Mouse (Mus musculus) C2C12 (cell line): Measurements from ENCODE around the gene Tmem198. TPM values are rescaled to one million over a fixed set of nuclear protein-coding genes. Genes with fewer than 3 reads are reported as not detected.

ENCODE experiments used
- H3K27me3 ChIP-seq: one replicate; pipeline ENCODE4 v1.6.1; 2011; ENCODE audit not compliant: control insufficient read depth, insufficient read depth, insufficient read length
- H3K36me3 ChIP-seq: one replicate; pipeline ENCODE4 v1.6.1; 2011; ENCODE audit not compliant: control insufficient read depth, insufficient read depth
- H3K4me3 ChIP-seq: one replicate; pipeline ENCODE4 v1.5.1; 2011; ENCODE audit warnings: mild to moderate bottlenecking, control low read depth; ENCODE audit not compliant: poor library complexity, insufficient read depth, severe bottlenecking
- H3K79me2 ChIP-seq: one replicate; pipeline ENCODE4 v1.6.1; 2011; ENCODE audit not compliant: control insufficient read depth, insufficient read depth
- H3K79me3 ChIP-seq: one replicate; pipeline ENCODE4 v1.6.1; 2011; ENCODE audit warnings: low read depth, control low read depth
- H3ac ChIP-seq: one replicate; pipeline ENCODE3; 2011; ENCODE audit warnings: low read depth; ENCODE audit not compliant: control insufficient read depth, insufficient read length
- CEBPB ChIP-seq: IDR thresholded peaks from one replicate; pipeline ENCODE4 v1.6.1; 2011; ENCODE audit warnings: low read depth, mild to moderate bottlenecking, control low read depth, moderate library complexity
- CTCF ChIP-seq: IDR thresholded peaks from one replicate; pipeline ENCODE4 v1.5.1; 2011; ENCODE audit not compliant: control insufficient read depth, insufficient read depth, insufficient read length
- FOSL1 ChIP-seq: IDR thresholded peaks from one replicate; pipeline ENCODE4 v1.8.0; 2011; ENCODE audit warnings: mild to moderate bottlenecking, low read length; ENCODE audit not compliant: poor library complexity, insufficient read depth, severe bottlenecking
- MAX ChIP-seq: IDR thresholded peaks from one replicate; pipeline ENCODE4 v1.6.1; 2011; ENCODE audit warnings: mild to moderate bottlenecking, control low read depth
- MYOD1 ChIP-seq: IDR thresholded peaks from one replicate; pipeline ENCODE4 v1.6.1; 2011; ENCODE audit warnings: low read depth; ENCODE audit not compliant: control insufficient read depth, insufficient read length
- MYOG ChIP-seq: IDR thresholded peaks from one replicate; pipeline ENCODE4 v1.6.1; 2011; ENCODE audit not compliant: control insufficient read depth, insufficient read length; ENCODE audit errors: extremely low read depth
- USF1 ChIP-seq: IDR thresholded peaks from one replicate; pipeline ENCODE4 v1.6.1; 2011; ENCODE audit warnings: low read depth, mild to moderate bottlenecking, control low read depth, moderate library complexity
- polyA plus RNA-seq: library from polyadenylated mRNA; unstranded; fragments of >200 nt; fragmentation: generic; extraction: Trizol; gene quantifications from one replicate; pipeline ENCODE4 v1.2.1, GENCODE M21; 2012; ENCODE audit warnings: missing spikeins

The Tmem198 gene
- polyA plus RNA-seq, 1 experiment = 0.70 TPM

DNA sequence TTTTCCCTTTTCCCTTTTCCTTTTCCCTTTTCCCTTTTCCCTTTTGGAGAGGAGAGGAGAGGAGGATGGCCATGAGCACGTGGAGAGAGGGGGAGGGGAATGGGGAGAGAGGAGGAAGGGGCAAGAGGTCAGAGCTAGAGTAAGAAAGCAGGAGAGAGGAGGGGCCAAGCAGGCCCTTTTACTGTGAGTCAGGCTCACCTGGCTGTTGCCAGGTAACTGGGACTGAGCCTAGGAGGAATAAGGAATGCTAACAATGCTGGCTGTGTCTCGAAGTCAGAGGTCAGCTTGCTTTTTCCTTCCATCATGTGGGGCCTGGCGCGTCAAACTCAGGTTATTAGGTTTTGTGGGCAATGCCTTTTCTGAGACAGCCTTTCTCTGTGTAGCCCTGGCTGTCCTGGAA, 38.7 kb downstream of the Tmem198 start:
- Histone ChIP-seq H3K36me3 (no peaks in the 10 kb centered on the region), H3K27me3 (peaks cover 6% of the 10 kb centered on the region), H3K79me3 (peaks cover 4% of the 10 kb centered on the region), H3ac (no peak overlapping the region), H3K79me2 (peaks cover 9% of the 10 kb centered on the region), H3K4me3 (no peak overlapping the region)
- TF ChIP-seq MAX (no peak), CTCF (no peak), FOSL1 (no peak), MYOG (no peak), USF1 (no peak), MYOD1 (no peak), CEBPB (no peak)

DNA sequence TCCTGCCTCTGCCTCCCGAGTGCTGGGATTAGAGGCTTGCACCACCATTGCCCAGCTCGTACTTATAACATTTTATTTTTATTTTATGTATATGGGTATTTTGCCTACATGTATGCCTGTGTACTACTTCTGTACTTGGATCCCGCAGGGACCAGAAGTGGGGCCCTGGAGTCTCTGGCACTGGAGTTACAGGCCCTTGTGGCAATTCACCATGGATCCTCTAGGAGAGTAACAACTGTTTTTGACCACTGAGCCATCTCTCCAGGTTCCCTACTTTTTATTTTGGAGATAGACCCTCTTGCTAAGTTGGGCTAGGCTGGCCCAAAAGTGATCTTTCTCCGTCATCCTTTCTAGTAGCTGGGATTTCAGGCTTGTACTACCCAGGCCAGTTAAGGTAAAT, 39.1 kb downstream of the Tmem198 start:
- Histone ChIP-seq H3K79me2 (peaks cover 12% of the 10 kb centered on the region), H3K36me3 (no peaks in the 10 kb centered on the region), H3ac (no peak overlapping the region), H3K79me3 (peaks cover 4% of the 10 kb centered on the region), H3K27me3 (peaks cover 6% of the 10 kb centered on the region), H3K4me3 (no peak overlapping the region)
- TF ChIP-seq CTCF (no peak), MYOG (no peak), MAX (no peak), MYOD1 (no peak), FOSL1 (no peak), USF1 (no peak), CEBPB (no peak)

DNA sequence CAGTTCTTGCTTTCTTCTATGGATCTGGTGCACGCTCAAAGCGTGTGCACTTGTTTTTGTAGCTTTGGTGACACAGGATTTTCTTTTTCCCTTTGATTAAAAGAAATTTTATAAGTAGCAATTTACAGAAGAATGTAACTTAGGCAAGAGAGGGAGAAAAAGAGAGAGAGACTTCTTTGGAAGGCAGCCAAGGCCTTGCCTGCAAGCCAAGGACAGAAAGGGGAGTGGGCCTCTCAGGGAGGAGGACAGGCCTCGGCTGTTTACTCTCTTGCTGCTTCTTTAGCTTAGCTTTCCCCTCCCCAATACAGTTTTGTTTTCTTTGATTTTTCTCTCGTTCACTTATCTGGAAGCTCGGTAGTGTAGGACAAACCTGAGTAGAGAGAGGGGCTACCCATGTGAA, 40.2 kb downstream of the Tmem198 start:
- H3K4me3 ChIP-seq = no peak overlapping the region

DNA sequence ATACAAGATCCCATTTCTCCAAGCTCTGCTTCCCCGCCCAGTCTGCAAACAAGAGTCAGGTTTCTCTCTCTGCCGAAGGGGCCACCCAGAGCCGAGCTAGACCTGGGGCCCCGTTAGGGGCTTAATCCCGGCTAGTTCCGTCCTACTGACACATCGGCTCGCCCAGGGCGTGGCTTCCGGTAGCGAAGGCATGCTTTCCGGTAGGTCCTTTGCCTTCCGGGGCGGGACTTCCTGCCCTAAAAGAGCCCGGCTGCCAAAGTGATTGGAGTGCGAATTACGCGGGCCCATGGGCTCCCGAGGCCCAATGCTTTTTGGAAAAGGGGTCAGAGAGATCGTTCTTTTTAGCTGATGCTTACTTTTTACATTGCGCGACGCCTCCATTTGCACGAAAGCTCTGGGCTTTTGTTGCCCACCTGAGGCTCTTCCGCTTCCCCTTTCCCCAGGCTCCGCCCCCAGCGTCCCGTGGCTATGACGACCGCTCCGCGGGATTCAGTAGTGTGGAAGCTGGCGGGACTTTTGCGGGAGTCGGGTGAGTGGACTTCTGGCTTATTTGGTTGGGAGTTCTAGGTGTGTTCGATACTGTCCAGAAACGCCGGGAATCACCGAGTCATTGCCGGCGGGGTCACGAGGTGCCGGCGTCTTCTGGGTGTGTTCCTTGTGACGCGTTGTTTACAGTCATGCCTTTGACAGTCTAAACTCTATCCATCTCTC, 42.1 kb downstream of the Tmem198 start, which contains the start of gene Stk11ip:
Stk11ip (plus strand) TSS at position 209 of the 711 bp plus-strand sequence.
- Histone ChIP-seq H3K79me3 (peaks cover 4% of the 10 kb centered on the region), H3K36me3 (peaks cover 6% of the 10 kb centered on the region), H3K27me3 (peaks cover 3% of the 10 kb centered on the region), H3K79me2 (peaks cover 12% of the 10 kb centered on the region), H3ac (peak within 1 kb of the TSS; percentile 85), H3K4me3 (peak within 1 kb of the TSS; percentile 55)
- TF ChIP-seq USF1 (peak; percentile 60), MAX (peak; percentile 49), CEBPB (no peak)

More for the DNA sequence above, 40.2 kb downstream of the Tmem198 start:
- H3ac ChIP-seq = no peak overlapping the region
- peaks cover 12% of the 10 kb centered on the region for H3K79me2 ChIP-seq
- no peaks in the 10 kb centered on the region for H3K36me3 ChIP-seq
- peaks cover 3% of the 10 kb centered on the region for H3K27me3 ChIP-seq
- no peak for TF ChIP-seq MYOD1
- TF ChIP-seq CTCF = no peak
- TF ChIP-seq FOSL1 = no peak
- no peak for TF ChIP-seq MYOG
- TF ChIP-seq USF1 = no peak
- no peak for TF ChIP-seq MAX
- TF ChIP-seq CEBPB = no peak
- peaks cover 4% of the 10 kb centered on the region for H3K79me3 ChIP-seq

DNA sequence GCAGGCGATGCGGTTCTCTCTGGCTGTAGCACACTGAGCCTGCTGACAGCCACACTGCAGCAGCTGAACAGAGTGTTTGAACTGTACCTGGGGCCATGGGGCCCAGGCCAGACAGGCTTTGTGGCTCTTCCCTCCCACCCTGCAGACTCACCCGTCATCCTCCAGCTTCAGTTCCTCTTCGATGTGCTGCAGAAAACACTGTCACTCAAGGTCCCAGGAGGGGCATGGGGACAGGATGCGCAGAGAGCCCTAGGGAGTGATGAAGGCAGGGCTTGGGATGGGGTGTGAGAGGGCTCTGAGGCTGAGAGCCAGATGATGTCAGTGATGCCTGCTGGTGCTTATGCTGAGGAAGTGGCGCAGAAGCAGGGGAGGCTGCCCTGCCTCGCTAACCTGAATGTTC, 45.3 kb downstream of the Tmem198 start:
- Histone ChIP-seq H3K4me3 (no peak overlapping the region), H3ac (no peak overlapping the region), H3K36me3 (peaks cover 6% of the 10 kb centered on the region), H3K79me3 (peaks cover 4% of the 10 kb centered on the region), H3K27me3 (no peaks in the 10 kb centered on the region), H3K79me2 (peaks cover 12% of the 10 kb centered on the region)
- no peak for TF ChIP-seq MYOG
- no peak for TF ChIP-seq USF1
- no peak for TF ChIP-seq CEBPB
- no peak for TF ChIP-seq MYOD1

DNA sequence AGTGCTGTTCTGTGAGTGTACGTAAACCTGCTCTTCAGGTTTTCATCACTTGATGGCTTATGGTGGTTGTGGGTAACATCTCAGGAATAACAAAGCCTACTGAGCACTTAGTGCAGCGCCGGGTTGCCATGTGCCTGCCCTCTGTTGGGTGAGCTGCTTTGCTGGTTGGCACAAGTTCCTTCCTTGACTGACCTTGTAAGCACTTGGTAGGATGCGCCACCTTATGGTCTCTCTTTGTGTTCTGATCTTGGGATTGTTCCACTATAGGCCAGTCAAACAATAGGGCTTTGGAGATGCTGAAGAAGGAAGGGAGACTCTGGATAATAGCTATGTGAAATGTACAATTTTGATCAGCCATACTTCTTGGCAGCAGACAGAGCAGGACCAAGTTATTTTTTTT, 51.2 kb downstream of the Tmem198 start:
- no peak for TF ChIP-seq MYOD1
- TF ChIP-seq CTCF = peak; percentile 1
- Histone ChIP-seq H3ac (no peak overlapping the region), H3K79me2 (no peaks in the 10 kb centered on the region), H3K36me3 (peaks cover 6% of the 10 kb centered on the region), H3K4me3 (no peak overlapping the region), H3K79me3 (no peaks in the 10 kb centered on the region), H3K27me3 (no peaks in the 10 kb centered on the region)
